Mouse (Mus musculus) limb, embryonic 14.5 days (tissue): ENCODE data around the gene Pamr1. TPM values are rescaled to one million over a fixed set of nuclear protein-coding genes. Genes with fewer than 3 reads are reported as not detected.

ENCODE experiments used
- ATAC-seq: fragments of 200-750 bp; cut with Nextera tagmentation; 2 replicates; pipeline ENCODE4 v1.8.0; 2017; ENCODE audit warnings: low read depth, moderate number of reproducible peaks, moderate TSS enrichment; ENCODE audit not compliant: low FRiP score
- DNase-seq: peaks from one replicate; pipeline ENCODE4 v3.0.0-alpha.2; 2015; ENCODE audit warnings: low spot score
- H3K27ac ChIP-seq: fragments of 300-500 bp; sonication (generic); replicated peaks from 2 replicates; pipeline ENCODE4 v1.5.1; 2014; ENCODE audit warnings: low read depth, mild to moderate bottlenecking, low read length, moderate library complexity, mixed read lengths
- H3K27me3 ChIP-seq: fragments of 300-500 bp; sonication (generic); 2 replicates; pipeline ENCODE4 v1.6.1; 2014; ENCODE audit warnings: low read length, mixed read lengths; ENCODE audit not compliant: control insufficient read depth, insufficient read depth
- H3K36me3 ChIP-seq: fragments of 300-500 bp; sonication (generic); 2 replicates; pipeline ENCODE4 v1.6.1; 2014; ENCODE audit warnings: mild to moderate bottlenecking, low read length, moderate library complexity, mixed read lengths; ENCODE audit not compliant: control insufficient read depth, insufficient read depth
- H3K4me1 ChIP-seq: fragments of 300-500 bp; sonication (generic); 2 replicates; pipeline ENCODE4 v1.6.1; 2014; ENCODE audit warnings: antibody characterized with exemption, low read length, mixed read lengths; ENCODE audit not compliant: control insufficient read depth, insufficient read depth
- H3K4me2 ChIP-seq: fragments of 300-500 bp; sonication (generic); replicated peaks from 2 replicates; pipeline ENCODE4 v1.6.1; 2014; ENCODE audit warnings: low read depth, mild to moderate bottlenecking, low read length, moderate library complexity; ENCODE audit not compliant: severe bottlenecking
- H3K4me3 ChIP-seq: fragments of 300-500 bp; sonication (generic); replicated peaks from 2 replicates; pipeline ENCODE4 v1.5.1; 2014; ENCODE audit warnings: low read length
- H3K9ac ChIP-seq: fragments of 300-500 bp; sonication (generic); 2 replicates; pipeline ENCODE4 v1.6.1; 2014; ENCODE audit warnings: mild to moderate bottlenecking, low read depth, low read length, moderate library complexity; ENCODE audit not compliant: severe bottlenecking
- H3K9me3 ChIP-seq: fragments of 300-500 bp; sonication (generic); 2 replicates; pipeline ENCODE4 v1.6.1; 2016; ENCODE audit warnings: low read length; ENCODE audit not compliant: control insufficient read depth
- POLR2A ChIP-seq: fragments of 200-500 bp; IDR thresholded peaks from 2 replicates; pipeline ENCODE4 v1.8.0; 2012; ENCODE audit warnings: inconsistent platforms, mild to moderate bottlenecking, moderate library complexity, borderline replicate concordance; ENCODE audit not compliant: insufficient read depth, insufficient read length; ENCODE audit errors: extremely low read depth
- WGBS: fragments of 180-500 bp; shearing (Covaris S2); extraction: QIAGEN DNeasy Blood & Tissue Kit; methylation state at CpG from one replicate; pipeline ENCODE4 v1.1.7; 2014; 5-methylcytosine and 5-hydroxymethylcytosine counted together
- polyA plus RNA-seq, 2 experiments: library from polyadenylated mRNA; depleted of rRNA in 1 of 2; stranded (reverse) in 1 of 2; unstranded in 1 of 2; fragments of >200 nt; fragmentation: Nextera tagmentation in 1 of 2; extraction: Ambion mirVana in 1 of 2; gene quantifications; 2 replicates each; pipeline versions ENCODE4 v1.2.1 to v1.2.3; 2012 to 2014

Pamr1 gene
- polyA plus RNA-seq, 2 experiments: 58.9 to 70.8 TPM

DNA sequence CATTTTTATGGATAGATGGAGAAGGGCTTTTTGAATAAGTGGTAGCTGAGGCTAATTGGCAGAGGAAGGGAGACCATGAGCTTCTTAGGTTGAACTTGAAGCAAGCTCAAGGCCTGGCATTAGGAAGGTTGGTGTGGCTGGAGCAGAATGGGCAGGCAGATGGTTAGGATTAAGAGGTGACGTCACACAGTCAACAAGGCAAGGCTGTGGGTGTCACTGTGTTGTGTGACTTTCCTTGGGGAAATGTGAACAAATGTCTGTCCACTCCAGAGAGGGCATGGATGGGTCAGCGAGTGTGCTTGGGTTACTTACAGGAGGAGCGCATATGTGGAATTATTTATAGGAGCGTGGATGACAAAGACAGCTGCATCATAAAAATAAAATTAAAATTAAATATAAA is 50.7 kb downstream of the Pamr1 start:
- Histone ChIP-seq H3K4me2 (no peak overlapping the region), H3K9me3 (no peaks in the 10 kb centered on the region), H3K27ac (no peak overlapping the region), H3K9ac (no peak overlapping the region), H3K4me1 (peaks cover 4% of the 10 kb centered on the region), H3K27me3 (no peaks in the 10 kb centered on the region), H3K36me3 (0 out of 2 replicates have a peak, but pooled peaks cover 3% of the 10 kb centered on the region), H3K4me3 (no peak overlapping the region)
- TF ChIP-seq POLR2A: no peak
- no peak for ATAC-seq
- WGBS: 83% methylated on average over 4 of the region's 4 CpGs
- DNase-seq: no peak

GRCm38 (mm10) chr2:102610485-102610884 is 60.7 kb downstream of the Pamr1 start:
- H3K9me3 ChIP-seq: no peaks in the 10 kb centered on the region
- DNase-seq: no peak
- H3K36me3 ChIP-seq: no peaks in the 10 kb centered on the region; the same call in 1 of the 2 replicates
- no peak overlapping the region for H3K4me2 ChIP-seq
- TF ChIP-seq POLR2A: no peak
- no peak overlapping the region for H3K9ac ChIP-seq
- H3K4me3 ChIP-seq: no peak overlapping the region
- no peak for ATAC-seq
- no peak overlapping the region for H3K27ac ChIP-seq
- H3K4me1 ChIP-seq: no peaks in the 10 kb centered on the region
- no peaks in the 10 kb centered on the region for H3K27me3 ChIP-seq
- 90% methylated on average over 4 of the region's 4 CpGs for WGBS

GRCm38 (mm10) chr2:102616637-102617036 is 66.8 kb downstream of the Pamr1 start:
- H3K36me3 ChIP-seq: no peaks in the 10 kb centered on the region
- H3K4me3 ChIP-seq: no peak overlapping the region
- H3K4me1 ChIP-seq: no peaks in the 10 kb centered on the region
- no peaks in the 10 kb centered on the region for H3K27me3 ChIP-seq
- WGBS: 77% methylated on average over 2 of the region's 2 CpGs
- TF ChIP-seq POLR2A: no peak
- no peak overlapping the region for H3K4me2 ChIP-seq
- H3K9me3 ChIP-seq: no peaks in the 10 kb centered on the region
- H3K27ac ChIP-seq: no peak overlapping the region
- DNase-seq (no peak), ATAC-seq (no peak)
- no peak overlapping the region for H3K9ac ChIP-seq

DNA sequence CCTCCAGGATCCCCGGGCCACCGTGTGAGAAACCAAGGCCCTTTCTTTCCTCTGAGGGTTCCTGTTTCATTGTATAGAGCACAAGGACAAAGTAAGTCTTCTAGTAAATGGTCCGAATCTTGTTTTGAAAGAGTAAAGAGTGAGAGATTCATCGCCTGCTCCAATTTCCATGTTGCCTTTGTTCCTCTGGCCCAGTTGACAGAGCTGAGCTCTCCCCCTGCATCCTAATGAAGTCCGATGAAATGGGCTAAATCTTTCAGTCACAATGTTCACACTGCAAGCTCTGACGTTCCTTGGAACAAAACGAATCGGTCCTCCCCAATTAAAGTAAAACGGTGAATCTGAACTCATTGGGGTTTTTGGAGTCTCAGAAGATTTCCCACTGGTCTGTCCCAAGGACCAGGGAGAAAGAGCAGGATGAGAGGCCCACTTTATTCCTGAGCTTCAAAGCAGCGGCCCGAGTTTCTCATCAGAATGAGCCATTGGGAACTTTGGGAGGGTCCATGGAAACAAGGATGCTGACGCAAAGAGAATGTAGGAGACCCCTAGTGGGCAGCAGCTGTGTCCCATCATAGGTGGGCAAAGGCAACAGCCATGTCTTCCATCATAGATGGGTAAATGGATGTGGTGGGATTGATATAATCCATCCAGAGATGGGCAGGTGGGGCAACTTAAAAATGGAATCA is 71.1 kb downstream of the Pamr1 start:
- Histone ChIP-seq H3K36me3 (no peaks in the 10 kb centered on the region), H3K9me3 (no peaks in the 10 kb centered on the region), H3K4me3 (no peak overlapping the region), H3K4me1 (no peaks in the 10 kb centered on the region), H3K27ac (no peak overlapping the region), H3K27me3 (no peaks in the 10 kb centered on the region), H3K4me2 (no peak overlapping the region), H3K9ac (no peak overlapping the region)
- ATAC-seq (no peak), DNase-seq (no peak)
- WGBS: 83% methylated on average over 12 of the region's 12 CpGs
- no peak for TF ChIP-seq POLR2A

- no peak overlapping the region for H3K4me3 ChIP-seq
- H3K4me1 ChIP-seq: no peaks in the 10 kb centered on the region
- H3K9ac ChIP-seq: no peak overlapping the region
- no peak for TF ChIP-seq POLR2A
- H3K9me3 ChIP-seq: no peaks in the 10 kb centered on the region
- DNase-seq (no peak), ATAC-seq (no peak)
- H3K36me3 ChIP-seq: no peaks in the 10 kb centered on the region
- H3K4me2 ChIP-seq: no peak overlapping the region
- WGBS: 77% methylated on average over 5 of the region's 5 CpGs
- no peaks in the 10 kb centered on the region for H3K27me3 ChIP-seq
- H3K27ac ChIP-seq: no peak overlapping the region
These were observed 72.4 kb downstream of the Pamr1 start for GRCm38 (mm10) chr2:102622176-102622575.

DNA sequence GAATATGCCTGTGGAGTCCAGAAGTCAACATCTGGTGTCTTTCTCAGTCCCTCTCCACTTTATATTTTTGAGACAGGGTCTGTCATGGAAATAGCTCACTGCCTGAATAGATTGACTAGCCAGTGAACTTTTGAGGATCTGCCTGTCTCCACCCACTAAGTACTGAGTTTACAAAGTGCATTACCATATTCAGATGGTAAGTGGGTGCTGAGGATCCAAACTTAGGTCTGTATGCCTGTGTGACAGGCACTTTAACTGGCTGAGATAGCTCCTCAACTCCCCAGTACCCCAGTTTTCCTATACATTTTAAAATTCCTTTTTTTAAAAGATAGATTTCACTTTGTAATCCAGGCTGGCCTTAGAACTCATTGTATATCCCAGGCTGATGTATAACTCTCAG is 73.1 kb downstream of the Pamr1 start:
- DNase-seq (no peak), ATAC-seq (no peak)
- Histone ChIP-seq H3K36me3 (no peaks in the 10 kb centered on the region), H3K4me1 (no peaks in the 10 kb centered on the region), H3K4me2 (no peak overlapping the region), H3K9me3 (no peaks in the 10 kb centered on the region), H3K4me3 (no peak overlapping the region), H3K9ac (no peak overlapping the region), H3K27ac (no peak overlapping the region), H3K27me3 (no peaks in the 10 kb centered on the region)
- no peak for TF ChIP-seq POLR2A
